Mouse (Mus musculus): ENCODE measurements around the gene Sirt3.
A peak's percentile ranks its signal among the peaks of the same experiment; 100 is the strongest.
"Not testable (repeated sequence)": the region's sequence is repeated elsewhere in the genome, so short reads cannot be mapped to it uniquely, and the experiment has no call there.

Gene Sirt3

GRCm38 (mm10) chr7:140897863-140898262 lies 15.8 kb upstream of the Sirt3 start:
- no peak for DNase-seq (ENCODE audit: low spot score)

- DNase-seq (ENCODE audit: low spot score): no peak
These were observed 12.5 kb upstream of the Sirt3 start for GRCm38 (mm10) chr7:140894611-140895010.

- no peak for DNase-seq (ENCODE audit: low spot score)
These were observed 11.9 kb upstream of the Sirt3 start for GRCm38 (mm10) chr7:140894031-140894430.

GRCm38 (mm10) chr7:140890636-140891035 lies 8.5 kb upstream of the Sirt3 start:
- DNase-seq (ENCODE audit: low spot score): not testable (repeated sequence)

- no peak for DNase-seq (ENCODE audit: low spot score)
These were observed 327 bp upstream of the Sirt3 start for GRCm38 (mm10) chr7:140882469-140882803.

GRCm38 (mm10) chr7:140880865-140881515 lies 1.1 kb downstream of the Sirt3 start:
- DNase-seq (ENCODE audit: low spot score): no peak

GRCm38 (mm10) chr7:140880419-140880818 lies 1.7 kb downstream of the Sirt3 start:
- DNase-seq (ENCODE audit: low spot score): no peak

- no peak for DNase-seq (ENCODE audit: low spot score)
These were observed 2.8 kb downstream of the Sirt3 start for GRCm38 (mm10) chr7:140879355-140879754.

GRCm38 (mm10) chr7:140877364-140877763 lies 4.7 kb downstream of the Sirt3 start:
- no peak for DNase-seq (ENCODE audit: low spot score)

GRCm38 (mm10) chr7:140874224-140874623 lies 7.9 kb downstream of the Sirt3 start:
- DNase-seq (ENCODE audit: low spot score): no peak

- DNase-seq (ENCODE audit: low spot score): no peak
These were observed 17.3 kb downstream of the Sirt3 start for GRCm38 (mm10) chr7:140864761-140865160.

GRCm38 (mm10) chr7:140860728-140861127 lies 21.4 kb downstream of the Sirt3 start:
- no peak for DNase-seq (ENCODE audit: low spot score)

GRCm38 (mm10) chr7:140859997-140860396 lies 22.1 kb downstream of the Sirt3 start:
- DNase-seq (ENCODE audit: low spot score): no peak

- no peak for DNase-seq (ENCODE audit: low spot score)
These were observed 23.4 kb downstream of the Sirt3 start for GRCm38 (mm10) chr7:140858746-140859145.

- DNase-seq (ENCODE audit: low spot score): no peak
These were observed 24.3 kb downstream of the Sirt3 start, which contains the start of gene Bet1l for GRCm38 (mm10) chr7:140857550-140858505. Gene Bet1l (minus strand): TSS chr7:140857577.

GRCm38 (mm10) chr7:140856785-140857549 lies 25.1 kb downstream of the Sirt3 start, which contains the start of gene Ric8a:
Gene Ric8a (plus strand): TSS chr7:140856957.
- DNase-seq (ENCODE audit: low spot score): peak; percentile 82

GRCm38 (mm10) chr7:140855860-140856784 lies 26.0 kb downstream of the Sirt3 start, which contains the start of gene Gm45785:
Gene Gm45785 (minus strand): TSS chr7:140856331.
- peak; percentile 69 for DNase-seq (ENCODE audit: low spot score)

- DNase-seq (ENCODE audit: low spot score): no peak
These were observed 26.9 kb downstream of the Sirt3 start for GRCm38 (mm10) chr7:140855181-140855580.

GRCm38 (mm10) chr7:140854483-140854882 lies 27.6 kb downstream of the Sirt3 start:
- no peak for DNase-seq (ENCODE audit: low spot score)

GRCm38 (mm10) chr7:140853386-140853785 lies 28.7 kb downstream of the Sirt3 start:
- no peak for DNase-seq (ENCODE audit: low spot score)

- DNase-seq (ENCODE audit: low spot score): no peak
These were observed 30.2 kb downstream of the Sirt3 start for GRCm38 (mm10) chr7:140851916-140852315.

All from ovary, postnatal 14 days (tissue).